Mouse (Mus musculus) layer of hippocampus, adult 9-10 months (tissue): ENCODE measurements around the gene Pkp2.

ENCODE experiments used
- DNase-seq: peaks from one replicate; pipeline ENCODE4 v3.0.0; 2022; ENCODE audit warnings: low spot score

The Pkp2 gene

DNA sequence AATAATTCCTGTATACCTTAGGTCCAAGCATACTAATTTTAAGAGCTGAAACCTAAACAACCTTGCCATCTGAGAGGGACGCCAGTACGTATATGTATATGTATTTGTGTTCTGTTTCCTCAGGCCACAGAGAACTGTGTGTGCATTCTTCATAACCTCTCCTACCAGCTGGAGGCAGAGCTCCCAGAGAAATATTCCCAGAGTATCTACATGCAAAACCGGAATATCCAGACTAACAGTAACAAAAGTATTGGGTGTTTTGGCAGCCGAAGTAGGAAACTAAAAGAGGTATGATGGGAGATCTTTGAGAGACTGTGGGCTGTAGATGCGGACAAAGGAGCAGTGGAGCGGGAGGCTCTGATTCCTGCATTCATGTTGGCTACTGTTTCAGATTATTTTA lies 48.4 kb downstream of the Pkp2 start:
- DNase-seq: no peak

GRCm38 (mm10) chr16:16262436-16262835 lies 49.3 kb downstream of the Pkp2 start:
- no peak for DNase-seq

DNA sequence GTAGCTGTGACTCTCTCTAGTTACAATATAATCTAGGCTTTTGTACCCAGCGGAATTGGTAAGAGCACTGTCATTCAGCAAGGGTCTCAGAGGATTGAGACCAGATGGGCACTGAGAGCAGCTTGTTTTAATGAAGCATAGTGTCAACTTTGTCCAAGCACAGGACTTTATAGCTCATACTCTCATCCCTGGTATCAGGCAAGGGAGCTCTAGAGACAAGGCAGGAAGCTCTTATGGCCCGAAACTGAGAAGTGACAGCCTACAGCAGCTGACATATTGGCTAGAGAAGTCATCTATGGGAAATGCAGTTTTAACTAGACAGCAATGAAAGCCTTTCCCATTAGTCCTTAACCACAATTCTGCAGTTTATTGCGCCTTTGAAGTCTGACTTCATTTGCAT lies 59.9 kb downstream of the Pkp2 start:
- DNase-seq: no peak

GRCm38 (mm10) chr16:16273752-16274151 lies 60.6 kb downstream of the Pkp2 start:
- no peak for DNase-seq

DNA sequence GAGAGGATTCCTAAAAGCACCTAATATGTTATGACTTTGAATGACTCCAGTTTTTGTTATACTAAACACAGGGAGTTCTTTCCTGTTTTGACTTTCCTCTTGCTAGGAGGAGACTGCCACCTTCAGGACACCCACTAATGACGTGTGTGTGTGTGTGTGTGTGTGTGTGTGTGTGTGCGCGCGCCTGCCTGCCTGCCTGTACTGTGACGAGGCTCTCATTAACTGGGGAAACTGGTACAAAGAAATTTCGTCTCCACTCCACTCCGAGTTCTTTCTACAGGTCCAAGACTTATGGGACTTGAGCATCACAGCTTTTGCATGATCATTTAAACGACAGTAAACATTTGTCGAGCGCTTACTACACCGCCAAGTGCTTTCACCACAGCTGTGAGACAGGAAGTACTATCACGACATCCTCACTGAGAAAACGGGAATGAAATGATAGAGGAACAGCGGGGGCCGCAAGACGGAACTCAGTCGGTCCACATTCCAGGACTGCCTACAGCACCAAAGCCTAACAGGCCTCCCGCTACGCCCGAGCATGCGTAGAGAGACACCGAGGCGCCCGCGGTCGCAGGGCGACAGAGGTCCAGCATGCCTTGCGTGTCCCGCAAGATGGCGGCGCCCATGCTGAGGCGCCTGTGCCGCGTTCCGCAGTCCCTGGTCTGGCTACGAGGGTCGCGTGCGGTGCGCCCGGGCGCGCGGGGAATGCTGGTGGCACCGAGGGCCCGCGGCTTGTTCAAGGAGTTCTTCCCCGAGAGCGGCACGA lies 89.4 kb downstream of the Pkp2 start, which contains the start of gene Yars2:
Gene Yars2 (plus strand): TSS at position 597 of the 769 bp plus-strand sequence.
- peak; percentile 84 for DNase-seq

DNA sequence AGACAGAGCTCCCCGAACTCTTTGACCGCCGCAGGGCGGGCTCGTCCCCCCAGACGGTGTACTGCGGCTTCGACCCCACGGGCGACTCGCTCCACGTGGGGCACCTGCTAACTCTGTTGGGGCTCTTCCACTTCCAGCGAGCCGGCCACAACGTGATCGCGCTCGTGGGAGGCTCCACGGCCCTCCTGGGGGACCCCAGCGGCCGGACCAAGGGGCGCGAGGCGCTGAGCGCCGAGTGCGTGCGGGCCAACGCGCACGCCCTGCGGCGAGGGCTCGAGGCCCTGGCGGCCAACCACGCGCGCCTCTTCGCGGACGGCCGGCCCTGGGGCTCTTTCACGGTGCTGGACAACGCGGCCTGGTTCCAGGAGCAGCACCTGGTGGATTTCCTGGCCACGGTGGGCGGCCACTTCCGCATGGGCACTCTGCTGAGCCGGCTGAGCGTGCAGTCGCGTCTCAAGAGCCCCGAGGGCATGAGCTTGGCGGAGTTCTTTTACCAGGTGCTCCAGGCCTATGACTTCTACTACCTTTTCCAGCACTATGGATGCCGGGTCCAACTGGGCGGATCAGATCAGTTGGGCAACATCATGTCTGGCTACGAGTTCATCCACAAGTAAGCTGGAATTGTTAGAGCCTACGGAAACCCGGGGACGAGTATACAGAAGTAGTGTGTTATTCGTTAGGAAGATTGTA lies 90.2 kb downstream of the Pkp2 start:
- no peak for DNase-seq

DNA sequence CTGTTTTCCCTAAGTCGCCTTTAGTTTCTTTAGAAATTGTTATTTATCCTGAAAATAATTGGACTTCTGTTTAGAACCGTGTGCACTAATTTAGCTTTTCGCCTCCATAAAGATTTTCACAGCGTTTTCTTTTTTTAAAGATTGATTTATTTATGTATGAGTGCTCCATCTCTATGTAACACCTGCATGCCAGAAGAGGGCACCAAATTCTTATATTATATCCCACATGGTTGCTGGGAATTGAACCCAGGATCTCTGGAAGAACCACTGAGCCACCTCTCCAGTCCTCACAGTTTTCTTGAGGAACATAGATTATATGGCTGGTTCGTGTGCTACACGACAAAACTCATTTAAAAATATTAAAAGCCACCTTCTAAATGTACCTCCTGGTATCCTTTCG lies 90.8 kb downstream of the Pkp2 start:
- DNase-seq: no peak

GRCm38 (mm10) chr16:16311319-16311718 lies 98.2 kb downstream of the Pkp2 start:
- no peak for DNase-seq
